In the genomic region with DNA sequence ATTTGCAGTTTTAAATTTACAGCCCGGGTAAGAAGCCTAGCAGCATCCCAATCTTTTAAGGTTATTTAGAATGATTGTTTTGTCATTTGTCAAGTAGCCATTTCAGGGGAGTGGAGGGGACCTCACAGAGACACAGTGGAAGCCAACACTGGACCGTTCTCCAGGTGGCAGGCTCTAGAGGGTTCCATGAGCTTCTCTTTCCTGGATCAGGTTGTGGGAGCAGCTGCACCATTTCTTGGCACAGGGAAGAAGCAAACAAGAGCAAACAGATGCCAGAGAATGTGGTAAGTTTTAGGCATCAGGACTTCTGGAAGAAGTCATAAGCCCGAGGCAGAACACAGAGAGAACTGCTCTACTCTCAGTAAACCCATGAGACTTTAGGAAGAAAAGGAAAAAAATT, we compare ENCODE assay signal across 1 mouse cellular context.
TF ChIP-seq lines count a peak whose summit lies in the region.

No protein-coding gene starts in this region.

TF ChIP-seq in CH12.LX, 34 proteins besides CTCF, POLR2A, EP300 and RAD21 (continued from another document):
- TF ChIP-seq USF1 (IDR thresholded peaks at IDR 0.05; ENCODE audit: low read depth, low read length) (no peak), CHD1 (IDR thresholded peaks at IDR 0.05; ENCODE audit: low read depth, low read length) (no peak), ZKSCAN1 (IDR thresholded peaks at IDR 0.05; ENCODE audit: borderline replicate concordance, low read depth, low read length) (no peak)
